Mouse (Mus musculus) forebrain, postnatal 0 days (tissue): ENCODE data around the gene Fgd6. TPM values are rescaled to one million over a fixed set of nuclear protein-coding genes. Genes with fewer than 3 reads are reported as not detected.
A peak's percentile ranks its signal among the peaks of the same experiment; 100 is the strongest.

ENCODE experiments used
- ATAC-seq: fragments of 200-750 bp; cut with Nextera tagmentation; 2 replicates; pipeline ENCODE4 v1.8.0; 2017; ENCODE audit warnings: mild to moderate bottlenecking, moderate library complexity
- DNase-seq: peaks from one replicate; pipeline ENCODE4 v3.0.0-alpha.2; 2015
- H3K27ac ChIP-seq: fragments of 300-500 bp; sonication (generic); 2 replicates; pipeline ENCODE4 v1.5.1; 2014; ENCODE audit warnings: low read depth, mild to moderate bottlenecking, antibody characterized with exemption, low read length, moderate library complexity, mixed read lengths
- H3K27me3 ChIP-seq: fragments of 300-500 bp; sonication (generic); 2 replicates; pipeline ENCODE4 v1.6.1; 2014; ENCODE audit warnings: mild to moderate bottlenecking, low read length, mixed read lengths; ENCODE audit not compliant: insufficient read depth
- H3K36me3 ChIP-seq: fragments of 300-500 bp; sonication (generic); 2 replicates; pipeline ENCODE4 v1.6.1; 2014; ENCODE audit warnings: mild to moderate bottlenecking, moderate library complexity; ENCODE audit not compliant: insufficient read depth
- H3K4me1 ChIP-seq: fragments of 300-500 bp; sonication (generic); 2 replicates; pipeline ENCODE4 v1.6.1; 2014; ENCODE audit warnings: antibody characterized with exemption; ENCODE audit not compliant: insufficient read depth
- H3K4me2 ChIP-seq: fragments of 300-500 bp; sonication (generic); 2 replicates; pipeline ENCODE4 v1.6.1; 2014; ENCODE audit warnings: low read depth, mild to moderate bottlenecking, moderate library complexity
- H3K4me3 ChIP-seq: fragments of 300-500 bp; sonication (generic); 2 replicates; pipeline ENCODE4 v1.5.1; 2014; ENCODE audit warnings: low read depth, low read length, mixed read lengths
- H3K9ac ChIP-seq: fragments of 300-500 bp; sonication (generic); 2 replicates; pipeline ENCODE4 v1.6.1; 2014; ENCODE audit warnings: mild to moderate bottlenecking
- H3K9me3 ChIP-seq: fragments of 300-500 bp; sonication (generic); 2 replicates; pipeline ENCODE4 v1.6.1; 2016; ENCODE audit warnings: low read length
- CTCF ChIP-seq: sonication (generic); IDR thresholded peaks from 2 replicates; pipeline ENCODE4 v1.5.1; 2016; ENCODE audit warnings: antibody characterized with exemption, control low read depth, low read depth
- WGBS: fragments of 180-500 bp; shearing (Covaris S2); extraction: QIAGEN DNeasy Blood & Tissue Kit; methylation state at CpG from one replicate; pipeline ENCODE4 v1.1.7; 2014; 5-methylcytosine and 5-hydroxymethylcytosine counted together
- polyA plus RNA-seq: library from polyadenylated mRNA; unstranded; fragments of >200 nt; fragmentation: Nextera tagmentation; extraction: Ambion mirVana; gene quantifications from 2 replicates; pipeline ENCODE4 v1.2.1, GENCODE M21; 2015
- total RNA-seq: library from RNA; depleted of rRNA; stranded (reverse); fragments of >200 nt; gene quantifications from 2 replicates; pipeline ENCODE4 v1.2.3, GENCODE M21; 2014

Gene Fgd6
- total and polyA plus RNA-seq, 2 experiments from 2014 or later: 1.5 to 3.6 TPM

- no peak overlapping the region for H3K4me2 ChIP-seq
- H3K4me1 ChIP-seq: peaks cover 7% of the 10 kb centered on the region
- H3K9ac ChIP-seq: no peak overlapping the region
- ATAC-seq (no peak), DNase-seq (no peak)
- H3K27me3 ChIP-seq: no peaks in the 10 kb centered on the region
- 88% methylated on average over 6 of the region's 6 CpGs for WGBS
- H3K4me3 ChIP-seq: no peak overlapping the region
- no peaks in the 10 kb centered on the region for H3K9me3 ChIP-seq
- H3K27ac ChIP-seq: no peak overlapping the region
- H3K36me3 ChIP-seq: peaks cover 8% of the 10 kb centered on the region
- no peak for TF ChIP-seq CTCF
Measured at GRCm38 (mm10) chr10:94028493-94028892, 7.3 kb upstream of the Fgd6 start.

DNA sequence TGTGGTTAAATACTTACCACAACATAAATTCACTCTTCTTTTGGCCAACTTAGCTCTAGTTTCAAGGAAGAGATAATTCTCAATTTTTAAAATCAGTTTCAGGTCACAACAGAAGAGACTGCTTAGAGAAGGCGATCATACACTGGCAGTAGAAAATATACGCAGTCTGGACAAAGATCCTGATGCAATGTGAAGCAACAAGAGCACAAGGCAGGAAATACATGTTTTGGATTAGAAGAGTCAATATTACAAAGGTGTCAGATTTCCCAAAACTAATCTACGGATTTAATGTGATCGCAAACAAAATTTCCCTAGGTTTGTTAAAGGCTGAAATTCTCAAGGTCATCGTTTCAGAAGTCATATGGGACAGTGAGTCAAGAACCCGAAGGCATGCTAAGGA lies 4.6 kb upstream of the Fgd6 start:
- Histone ChIP-seq H3K27me3 (no peaks in the 10 kb centered on the region), H3K9ac (no peak overlapping the region), H3K36me3 (peaks cover 5% of the 10 kb centered on the region; the same call in 1 of the 2 replicates), H3K27ac (no peak overlapping the region), H3K9me3 (no peaks in the 10 kb centered on the region), H3K4me2 (no peak overlapping the region), H3K4me1 (peaks cover 18% of the 10 kb centered on the region), H3K4me3 (no peak overlapping the region)
- 93% methylated on average over 6 of the region's 6 CpGs for WGBS
- DNase-seq (no peak), ATAC-seq (no peak)
- TF ChIP-seq CTCF: no peak

- no peak for TF ChIP-seq CTCF
- Histone ChIP-seq H3K9me3 (no peaks in the 10 kb centered on the region), H3K4me1 (peaks cover 18% of the 10 kb centered on the region), H3K36me3 (no peaks in the 10 kb centered on the region; the same call in 1 of the 2 replicates), H3K9ac (peak overlapping the region; percentile 89), H3K27me3 (no peaks in the 10 kb centered on the region), H3K27ac (peak overlapping the region; percentile 80), H3K4me3 (peak overlapping the region; percentile 70), H3K4me2 (peak overlapping the region; percentile 58)
- peak; percentile 71 for DNase-seq
- under 1% methylated on average over 30 of the region's 30 CpGs for WGBS
- ATAC-seq: peak; percentile 56
Measured at GRCm38 (mm10) chr10:94034876-94035657, 734 bp upstream of the Fgd6 start.

DNA sequence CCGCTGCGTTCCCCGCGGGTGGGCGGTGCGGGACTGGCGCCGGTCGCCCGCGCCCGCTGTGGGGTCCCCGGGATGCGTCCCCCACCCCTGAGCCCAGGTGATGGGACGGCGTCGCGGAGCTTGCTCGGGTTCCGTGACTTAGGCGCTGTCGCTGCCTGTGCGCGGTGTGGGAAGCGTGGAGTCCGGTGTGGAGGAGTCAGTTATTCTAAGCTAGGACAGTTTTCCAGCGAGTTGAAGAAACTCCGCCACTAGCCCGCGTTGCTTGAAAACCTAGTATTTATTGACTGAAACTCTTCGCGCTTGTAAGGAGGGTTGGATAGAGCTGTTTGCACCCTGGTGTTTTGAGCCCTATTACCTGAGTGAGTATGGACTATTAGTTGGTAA lies 566 bp downstream of the Fgd6 start:
- WGBS: 3% methylated on average over 31 of the region's 32 CpGs
- H3K4me3 ChIP-seq: peak overlapping the region; percentile 70
- no peak for TF ChIP-seq CTCF
- H3K4me1 ChIP-seq: peaks cover 18% of the 10 kb centered on the region
- ATAC-seq (no peak), DNase-seq (no peak)
- peak overlapping the region; percentile 59 for H3K9ac ChIP-seq
- H3K9me3 ChIP-seq: no peaks in the 10 kb centered on the region
- H3K27ac ChIP-seq: peak overlapping the region; percentile 45; the same call in 1 of the 2 replicates
- peak overlapping the region; percentile 95 for H3K4me2 ChIP-seq
- no peaks in the 10 kb centered on the region for H3K27me3 ChIP-seq
- no peaks in the 10 kb centered on the region; the same call in 1 of the 2 replicates for H3K36me3 ChIP-seq

- no peak for TF ChIP-seq CTCF
- Histone ChIP-seq H3K9me3 (no peaks in the 10 kb centered on the region), H3K4me1 (peaks cover 18% of the 10 kb centered on the region), H3K4me3 (peak overlapping the region; percentile 70; the same call in 1 of the 2 replicates), H3K27ac (no peak overlapping the region), H3K27me3 (no peaks in the 10 kb centered on the region), H3K36me3 (no peaks in the 10 kb centered on the region; the same call in 1 of the 2 replicates), H3K9ac (no peak overlapping the region), H3K4me2 (peak overlapping the region; percentile 95; the same call in 1 of the 2 replicates)
- ATAC-seq (no peak), DNase-seq (no peak)
- WGBS: 26% methylated on average over 9 of the region's 9 CpGs
Measured at GRCm38 (mm10) chr10:94037196-94037595, 1.4 kb downstream of the Fgd6 start.

GRCm38 (mm10) chr10:94037596-94037995 lies 1.8 kb downstream of the Fgd6 start:
- peaks cover 18% of the 10 kb centered on the region for H3K4me1 ChIP-seq
- DNase-seq (no peak), ATAC-seq (no peak)
- WGBS: 71% methylated on average over 4 of the region's 4 CpGs
- no peak overlapping the region for H3K9ac ChIP-seq
- no peaks in the 10 kb centered on the region for H3K9me3 ChIP-seq
- no peaks in the 10 kb centered on the region for H3K27me3 ChIP-seq
- H3K27ac ChIP-seq: no peak overlapping the region
- no peaks in the 10 kb centered on the region for H3K36me3 ChIP-seq
- TF ChIP-seq CTCF: no peak
- H3K4me2 ChIP-seq: no peak overlapping the region
- H3K4me3 ChIP-seq: 0 out of 2 replicates have a peak overlapping the region, but pooled peaks have one; percentile 70
